Mouse (Mus musculus) midbrain, postnatal 0 days (tissue): Measurements from ENCODE around the gene Clnk. TPM values are rescaled to one million over a fixed set of nuclear protein-coding genes. Genes with fewer than 3 reads are reported as not detected.

ENCODE experiments used
- ATAC-seq: fragments of 200-750 bp; cut with Nextera tagmentation; 2 replicates; pipeline ENCODE4 v1.8.0; 2017; ENCODE audit warnings: moderate number of reproducible peaks, mild to moderate bottlenecking, moderate TSS enrichment, moderate library complexity; ENCODE audit not compliant: low FRiP score
- DNase-seq: peaks from one replicate; pipeline ENCODE4 v3.0.0-alpha.2; 2015; ENCODE audit warnings: low spot score
- H3K27ac ChIP-seq: fragments of 300-500 bp; sonication (generic); 2 replicates; pipeline ENCODE4 v1.5.1; 2014; ENCODE audit warnings: low read depth, mild to moderate bottlenecking, low read length, mixed read lengths
- H3K27me3 ChIP-seq: fragments of 300-500 bp; sonication (generic); 2 replicates; pipeline ENCODE4 v1.6.1; 2014; ENCODE audit warnings: low read length, control low read depth, mixed read lengths; ENCODE audit not compliant: insufficient read depth
- H3K36me3 ChIP-seq: fragments of 300-500 bp; sonication (generic); 2 replicates; pipeline ENCODE4 v1.6.1; 2014; ENCODE audit warnings: low read length, control low read depth, mixed read lengths; ENCODE audit not compliant: insufficient read depth
- H3K4me1 ChIP-seq: fragments of 300-500 bp; sonication (generic); 2 replicates; pipeline ENCODE4 v1.6.1; 2014; ENCODE audit warnings: mild to moderate bottlenecking, control low read depth, antibody characterized with exemption, low read length, mixed read lengths; ENCODE audit not compliant: insufficient read depth
- H3K4me2 ChIP-seq: fragments of 300-500 bp; sonication (generic); 2 replicates; pipeline ENCODE4 v1.6.1; 2014; ENCODE audit warnings: low read depth, mild to moderate bottlenecking, low read length, mixed read lengths; ENCODE audit not compliant: poor library complexity, severe bottlenecking
- H3K4me3 ChIP-seq: fragments of 300-500 bp; sonication (generic); 2 replicates; pipeline ENCODE4 v1.5.1; 2014; ENCODE audit warnings: low read depth, mild to moderate bottlenecking, low read length, moderate library complexity
- H3K9ac ChIP-seq: fragments of 300-500 bp; sonication (generic); replicated peaks from 2 replicates; pipeline ENCODE4 v1.6.1; 2014; ENCODE audit warnings: mild to moderate bottlenecking, low read length, moderate library complexity, mixed read lengths; ENCODE audit not compliant: poor library complexity, severe bottlenecking
- H3K9me3 ChIP-seq: fragments of 300-500 bp; sonication (generic); 2 replicates; pipeline ENCODE4 v1.6.1; 2016; ENCODE audit warnings: low read length, control low read depth
- CTCF ChIP-seq: IDR thresholded peaks from 2 replicates; pipeline ENCODE4 v1.5.1; 2016; ENCODE audit warnings: antibody characterized with exemption, mild to moderate bottlenecking
- WGBS: fragments of 180-500 bp; shearing (Covaris S2); extraction: QIAGEN DNeasy Blood & Tissue Kit; methylation state at CpG from one replicate; pipeline ENCODE4 v1.1.7; 2014; 5-methylcytosine and 5-hydroxymethylcytosine counted together
- polyA plus RNA-seq: library from polyadenylated mRNA; unstranded; fragments of >200 nt; fragmentation: Nextera tagmentation; extraction: Ambion mirVana; gene quantifications from 2 replicates; pipeline ENCODE4 v1.2.1, GENCODE M21; 2015
- total RNA-seq: library from RNA; depleted of rRNA; stranded (reverse); fragments of >200 nt; gene quantifications from 2 replicates; pipeline ENCODE4 v1.2.3, GENCODE M21; 2014; rRNA removed

Clnk gene
- total RNA-seq (not detected in 2 replicates), polyA plus RNA-seq (0.10 and 0.11 TPM in 2 replicates)

GRCm38 (mm10) chr5:38876622-38877021 lies at the start of gene Clnk:
Gene Clnk, minus strand, starts transcription at chr5:38876812.
- no peaks in the 10 kb centered on the region for H3K36me3 ChIP-seq
- H3K27ac ChIP-seq = no peak within 1 kb of the TSS
- ATAC-seq = no peak
- H3K27me3 ChIP-seq = no peaks in the 10 kb centered on the region
- no peaks in the 10 kb centered on the region for H3K4me1 ChIP-seq
- no peak within 1 kb of the TSS for H3K4me2 ChIP-seq
- no peaks in the 10 kb centered on the region for H3K9me3 ChIP-seq
- TF ChIP-seq CTCF = no peak
- 81% methylated on average over 11 of the region's 11 CpGs for WGBS
- no peak within 1 kb of the TSS for H3K9ac ChIP-seq
- DNase-seq = no peak
- H3K4me3 ChIP-seq = no peak within 1 kb of the TSS

- Histone ChIP-seq H3K9ac (no peak overlapping the region), H3K4me3 (no peak overlapping the region), H3K4me1 (no peaks in the 10 kb centered on the region), H3K4me2 (no peak overlapping the region), H3K27me3 (no peaks in the 10 kb centered on the region), H3K27ac (no peak overlapping the region), H3K36me3 (no peaks in the 10 kb centered on the region), H3K9me3 (no peaks in the 10 kb centered on the region)
- 45% methylated on average over 3 of the region's 3 CpGs for WGBS
- no peak for DNase-seq
- no peak for ATAC-seq
- no peak for TF ChIP-seq CTCF
Observed at GRCm38 (mm10) chr5:38905271-38905670, 28.7 kb upstream of the Clnk start.

- 98% methylated on average over 3 of the region's 3 CpGs for WGBS
- no peaks in the 10 kb centered on the region for H3K9me3 ChIP-seq
- H3K27me3 ChIP-seq = no peaks in the 10 kb centered on the region
- H3K4me1 ChIP-seq = no peaks in the 10 kb centered on the region
- no peak overlapping the region for H3K27ac ChIP-seq
- H3K9ac ChIP-seq = no peak overlapping the region
- no peak for DNase-seq
- H3K4me3 ChIP-seq = no peak overlapping the region
- no peak overlapping the region for H3K4me2 ChIP-seq
- no peak for ATAC-seq
- TF ChIP-seq CTCF = no peak
- H3K36me3 ChIP-seq = no peaks in the 10 kb centered on the region
Observed at GRCm38 (mm10) chr5:38904528-38905044, 28.0 kb upstream of the Clnk start.

- Histone ChIP-seq H3K4me1 (no peaks in the 10 kb centered on the region), H3K4me3 (no peak overlapping the region), H3K4me2 (no peak overlapping the region), H3K36me3 (no peaks in the 10 kb centered on the region), H3K9me3 (no peaks in the 10 kb centered on the region), H3K27me3 (no peaks in the 10 kb centered on the region), H3K27ac (no peak overlapping the region), H3K9ac (no peak overlapping the region)
- DNase-seq = no peak
- no peak for ATAC-seq
- WGBS = 80% methylated on average over 3 of the region's 3 CpGs
- no peak for TF ChIP-seq CTCF
Observed at GRCm38 (mm10) chr5:38902889-38903288, 26.3 kb upstream of the Clnk start.

- Histone ChIP-seq H3K27me3 (no peaks in the 10 kb centered on the region), H3K4me3 (no peak overlapping the region), H3K27ac (no peak overlapping the region), H3K4me2 (no peak overlapping the region), H3K4me1 (no peaks in the 10 kb centered on the region), H3K9ac (no peak overlapping the region), H3K9me3 (no peaks in the 10 kb centered on the region), H3K36me3 (no peaks in the 10 kb centered on the region)
- 82% methylated on average over 2 of the region's 2 CpGs for WGBS
- DNase-seq (no peak), ATAC-seq (no peak)
- no peak for TF ChIP-seq CTCF
Observed at GRCm38 (mm10) chr5:38899051-38899450, 22.4 kb upstream of the Clnk start.

- no peak for DNase-seq
- H3K9ac ChIP-seq = no peak overlapping the region
- no peaks in the 10 kb centered on the region for H3K36me3 ChIP-seq
- H3K27me3 ChIP-seq = no peaks in the 10 kb centered on the region
- no peaks in the 10 kb centered on the region for H3K9me3 ChIP-seq
- H3K4me1 ChIP-seq = no peaks in the 10 kb centered on the region
- ATAC-seq = no peak
- H3K4me2 ChIP-seq = no peak overlapping the region
- no peak for TF ChIP-seq CTCF
- 93% methylated on average over 1 of the region's 1 CpGs for WGBS
- H3K27ac ChIP-seq = no peak overlapping the region
- H3K4me3 ChIP-seq = no peak overlapping the region
Observed at GRCm38 (mm10) chr5:38888646-38889045, 12.0 kb upstream of the Clnk start.
